Mouse (Mus musculus) neural tube, embryonic 14.5 days (tissue): ENCODE data around the gene Ccdc93. TPM values are rescaled to one million over a fixed set of nuclear protein-coding genes. Genes with fewer than 3 reads are reported as not detected.

Source experiments
- ATAC-seq: fragments of 200-750 bp; cut with Nextera tagmentation; 2 replicates; pipeline ENCODE4 v1.8.0; 2017; ENCODE audit warnings: low read depth, mild to moderate bottlenecking, moderate TSS enrichment, moderate library complexity
- H3K27ac ChIP-seq: fragments of 300-500 bp; sonication (generic); 2 replicates; pipeline ENCODE4 v1.5.1; 2014; ENCODE audit warnings: low read depth, mild to moderate bottlenecking, control low read depth, low read length, moderate library complexity, mixed read lengths
- H3K27me3 ChIP-seq: fragments of 300-500 bp; sonication (generic); 2 replicates; pipeline ENCODE4 v1.6.1; 2014; ENCODE audit warnings: low read length; ENCODE audit not compliant: control insufficient read depth, insufficient read depth
- H3K36me3 ChIP-seq: fragments of 300-500 bp; sonication (generic); 2 replicates; pipeline ENCODE4 v1.6.1; 2014; ENCODE audit warnings: low read length, mixed read lengths; ENCODE audit not compliant: control insufficient read depth, insufficient read depth
- H3K4me1 ChIP-seq: fragments of 300-500 bp; sonication (generic); 2 replicates; pipeline ENCODE4 v1.6.1; 2014; ENCODE audit warnings: low read length; ENCODE audit not compliant: control insufficient read depth, insufficient read depth
- H3K4me2 ChIP-seq: fragments of 300-500 bp; sonication (generic); 2 replicates; pipeline ENCODE4 v1.6.1; 2014; ENCODE audit warnings: mild to moderate bottlenecking, low read depth, low read length, control low read depth
- H3K4me3 ChIP-seq: fragments of 300-500 bp; sonication (generic); 2 replicates; pipeline ENCODE4 v1.5.1; 2014; ENCODE audit warnings: low read depth, low read length, control low read depth, mixed read lengths
- H3K9ac ChIP-seq: fragments of 300-500 bp; sonication (generic); replicated peaks from 2 replicates; pipeline ENCODE4 v1.6.1; 2014; ENCODE audit warnings: low read depth, mild to moderate bottlenecking, control low read depth, low read length, mixed read lengths
- H3K9me3 ChIP-seq: fragments of 300-500 bp; sonication (generic); 2 replicates; pipeline ENCODE4 v1.6.1; 2016; ENCODE audit warnings: low read length; ENCODE audit not compliant: control insufficient read depth
- WGBS: fragments of 180-500 bp; shearing (Covaris S2); extraction: QIAGEN DNeasy Blood & Tissue Kit; methylation state at CpG from one replicate; pipeline ENCODE4 v1.1.7; 2014; 5-methylcytosine and 5-hydroxymethylcytosine counted together
- polyA plus RNA-seq: library from polyadenylated mRNA; unstranded; fragments of >200 nt; fragmentation: Nextera tagmentation; extraction: Ambion mirVana; gene quantifications from 2 replicates; pipeline ENCODE4 v1.2.1, GENCODE M21; 2014

Gene Ccdc93
- polyA plus RNA-seq, 1 experiment from 2014 or later: 12.7 TPM

DNA sequence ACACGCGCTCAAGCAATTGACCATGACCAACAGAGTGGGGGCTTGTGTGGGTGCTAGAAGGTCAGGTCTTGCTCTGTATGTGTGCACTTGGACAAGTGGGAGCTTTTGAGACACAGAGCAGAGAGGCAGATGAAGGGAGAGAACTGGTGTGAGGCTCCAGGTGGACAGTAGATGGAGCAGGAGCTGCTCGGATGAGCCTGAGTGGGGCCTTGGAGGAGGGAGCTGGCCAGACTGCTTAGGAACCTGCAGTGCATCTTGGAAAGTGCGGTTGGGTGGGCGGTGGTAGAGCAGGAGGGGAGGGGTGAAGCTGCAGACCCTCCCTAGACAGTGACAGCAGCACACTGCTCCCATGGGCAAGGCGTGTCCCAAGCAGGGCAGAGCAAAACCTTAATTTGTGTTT is 29.2 kb downstream of the Ccdc93 start:
- Histone ChIP-seq H3K27me3 (no peaks in the 10 kb centered on the region), H3K4me2 (no peak overlapping the region), H3K4me1 (no peaks in the 10 kb centered on the region), H3K9ac (no peak overlapping the region), H3K4me3 (no peak overlapping the region), H3K36me3 (peaks cover 12% of the 10 kb centered on the region; the same call in 1 of the 2 replicates), H3K27ac (no peak overlapping the region), H3K9me3 (no peaks in the 10 kb centered on the region)
- peak; percentile 34; the same call in 1 of the 2 replicates for ATAC-seq
- 76% methylated on average over 6 of the region's 6 CpGs for WGBS

DNA sequence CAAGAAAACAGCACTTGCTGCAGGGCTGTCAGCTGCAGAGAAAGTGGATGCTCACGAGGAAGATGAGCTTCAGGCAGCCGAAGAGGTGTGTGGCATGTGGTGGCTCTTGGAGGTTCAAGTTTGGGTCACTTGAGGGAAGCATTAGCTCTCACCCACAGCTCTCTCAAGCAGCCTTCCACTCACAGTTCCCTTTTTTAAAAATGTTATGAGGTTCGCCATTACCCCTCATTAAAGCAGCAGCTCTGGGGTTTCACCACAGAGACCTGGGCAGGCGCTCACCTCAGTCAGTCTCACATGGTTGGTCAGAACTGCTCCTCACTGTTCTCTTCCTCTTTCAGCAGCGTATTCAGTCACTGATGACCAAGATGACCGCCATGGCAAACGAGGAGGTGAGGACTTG is 31.0 kb downstream of the Ccdc93 start:
- Histone ChIP-seq H3K4me3 (no peak overlapping the region), H3K9ac (no peak overlapping the region), H3K4me2 (no peak overlapping the region), H3K4me1 (no peaks in the 10 kb centered on the region), H3K27ac (no peak overlapping the region), H3K36me3 (peaks cover 9% of the 10 kb centered on the region; the same call in 1 of the 2 replicates), H3K9me3 (no peaks in the 10 kb centered on the region), H3K27me3 (no peaks in the 10 kb centered on the region)
- 89% methylated on average over 7 of the region's 7 CpGs for WGBS
- no peak for ATAC-seq

DNA sequence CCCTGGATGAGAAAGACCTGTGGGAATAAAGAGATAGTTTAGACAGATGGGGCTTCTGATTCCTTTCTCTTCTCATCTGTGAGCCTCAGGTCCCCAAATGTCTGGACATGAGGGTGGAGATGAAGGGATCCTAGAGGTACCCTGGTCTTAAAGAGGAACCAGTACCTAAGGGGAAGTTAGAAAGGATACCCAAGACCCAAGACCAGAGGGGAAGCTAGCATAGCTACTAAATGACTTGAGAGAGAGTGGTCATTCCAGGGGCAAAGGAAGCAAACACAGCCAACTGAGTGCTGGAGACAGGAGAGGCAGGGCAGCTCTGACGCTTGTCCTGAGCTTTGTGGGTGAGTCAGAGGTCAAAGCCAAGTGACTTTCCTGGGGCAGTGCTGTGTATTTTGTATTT is 31.8 kb downstream of the Ccdc93 start:
- no peak overlapping the region for H3K4me2 ChIP-seq
- WGBS: 82% methylated on average over 1 of the region's 1 CpGs
- no peaks in the 10 kb centered on the region for H3K4me1 ChIP-seq
- no peak for ATAC-seq
- no peak overlapping the region for H3K27ac ChIP-seq
- no peaks in the 10 kb centered on the region for H3K9me3 ChIP-seq
- H3K27me3 ChIP-seq: no peaks in the 10 kb centered on the region
- H3K4me3 ChIP-seq: no peak overlapping the region
- no peak overlapping the region for H3K9ac ChIP-seq
- peaks cover 9% of the 10 kb centered on the region; the same call in 1 of the 2 replicates for H3K36me3 ChIP-seq

DNA sequence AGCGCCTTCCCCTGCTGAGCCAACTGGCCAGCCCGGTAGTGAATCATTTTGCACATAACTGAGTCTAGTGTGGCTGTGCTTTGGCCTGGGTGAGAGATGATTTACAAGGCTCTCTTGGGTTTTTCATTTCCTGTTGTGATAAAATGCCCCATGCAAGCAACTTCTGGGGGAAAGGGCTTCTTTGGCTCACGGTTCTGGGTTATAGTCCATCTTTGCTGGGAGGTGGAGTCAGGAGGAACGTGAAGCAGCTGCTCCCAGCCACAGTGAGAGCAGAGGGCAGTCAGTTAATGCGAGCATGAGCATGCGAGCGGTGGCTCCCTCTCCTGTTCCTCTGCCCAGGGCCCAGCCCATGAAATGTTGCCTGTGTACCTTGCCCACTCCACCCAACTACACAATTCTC is 33.0 kb downstream of the Ccdc93 start:
- Histone ChIP-seq H3K9me3 (no peaks in the 10 kb centered on the region), H3K27me3 (no peaks in the 10 kb centered on the region), H3K27ac (no peak overlapping the region), H3K36me3 (peaks cover 9% of the 10 kb centered on the region; the same call in 1 of the 2 replicates), H3K4me3 (no peak overlapping the region), H3K9ac (no peak overlapping the region), H3K4me2 (no peak overlapping the region), H3K4me1 (no peaks in the 10 kb centered on the region)
- ATAC-seq: no peak; the same call in 1 of the 2 replicates
- 81% methylated on average over 7 of the region's 7 CpGs for WGBS

DNA sequence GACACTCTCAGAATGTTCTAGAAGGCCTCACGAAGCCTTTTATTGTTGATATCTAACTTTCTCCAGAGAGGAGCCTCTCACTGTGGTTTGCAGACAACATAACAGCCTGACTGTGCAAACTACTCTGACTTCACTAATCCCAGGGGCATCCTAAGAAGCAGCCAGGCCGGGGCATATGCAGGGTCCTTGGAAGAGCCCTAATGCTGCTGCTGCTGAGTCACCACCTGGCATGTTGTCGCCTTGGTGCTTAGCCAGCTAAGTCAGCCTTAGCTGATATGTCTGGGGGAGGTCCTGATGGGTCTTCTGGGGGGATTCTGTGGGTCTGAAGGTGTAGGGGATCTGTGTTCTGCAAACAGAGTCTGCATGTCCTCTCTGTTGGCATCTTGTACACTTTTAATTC is 35.4 kb downstream of the Ccdc93 start:
- H3K27me3 ChIP-seq: no peaks in the 10 kb centered on the region
- no peak overlapping the region for H3K27ac ChIP-seq
- H3K4me1 ChIP-seq: no peaks in the 10 kb centered on the region
- no peak overlapping the region for H3K4me3 ChIP-seq
- 75% methylated on average over 3 of the region's 3 CpGs for WGBS
- no peak overlapping the region for H3K4me2 ChIP-seq
- H3K9ac ChIP-seq: no peak overlapping the region
- no peak for ATAC-seq
- no peaks in the 10 kb centered on the region for H3K9me3 ChIP-seq
- H3K36me3 ChIP-seq: peaks cover 11% of the 10 kb centered on the region; the same call in 1 of the 2 replicates

DNA sequence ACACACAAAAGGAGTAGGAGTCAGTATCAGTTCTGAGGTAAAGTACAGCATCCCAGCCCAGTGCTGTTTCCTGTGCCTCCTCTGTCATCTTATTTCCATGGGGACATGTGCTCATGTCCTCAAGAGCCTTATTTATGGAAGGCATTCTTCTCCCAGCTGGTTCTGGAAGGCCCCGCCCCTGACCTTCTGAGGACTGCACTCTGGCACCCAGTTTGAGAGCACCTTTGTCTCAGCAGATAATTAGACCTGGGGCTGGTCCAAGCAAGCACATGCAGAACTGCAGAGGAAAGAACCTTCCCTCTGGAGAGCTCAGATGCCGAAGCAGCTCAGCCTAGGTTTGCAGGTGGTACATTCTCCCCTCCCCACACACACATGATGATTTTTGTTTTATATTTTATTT is 37.4 kb downstream of the Ccdc93 start:
- no peak for ATAC-seq
- no peaks in the 10 kb centered on the region for H3K4me1 ChIP-seq
- no peak overlapping the region for H3K4me2 ChIP-seq
- no peak overlapping the region for H3K9ac ChIP-seq
- H3K27ac ChIP-seq: no peak overlapping the region
- H3K4me3 ChIP-seq: no peak overlapping the region
- no peaks in the 10 kb centered on the region for H3K27me3 ChIP-seq
- 0 out of 2 replicates have a peak, but pooled peaks cover 3% of the 10 kb centered on the region for H3K36me3 ChIP-seq
- H3K9me3 ChIP-seq: no peaks in the 10 kb centered on the region
- WGBS: 85% methylated on average over 2 of the region's 2 CpGs

DNA sequence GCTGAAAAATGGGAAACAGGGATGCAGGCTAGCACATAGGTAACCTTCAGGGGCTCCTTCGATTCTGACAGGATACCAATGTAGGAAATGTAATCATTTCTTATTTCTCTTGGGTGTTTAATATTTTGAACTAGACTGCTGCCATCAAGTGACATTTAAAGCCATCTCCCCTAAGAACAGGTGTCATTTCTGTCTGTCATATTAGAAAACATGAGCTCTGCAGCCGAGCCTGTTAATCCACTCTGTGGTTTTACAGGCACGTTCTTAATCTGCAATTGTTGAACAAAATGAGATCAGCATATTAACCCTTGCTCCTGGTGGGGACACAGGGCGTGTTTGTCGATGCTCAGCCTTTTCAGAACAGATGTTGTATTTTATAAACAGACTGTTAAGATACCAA is 40.7 kb downstream of the Ccdc93 start:
- no peaks in the 10 kb centered on the region for H3K9me3 ChIP-seq
- no peaks in the 10 kb centered on the region for H3K27me3 ChIP-seq
- H3K4me2 ChIP-seq: no peak overlapping the region
- H3K4me1 ChIP-seq: no peaks in the 10 kb centered on the region
- 88% methylated on average over 5 of the region's 5 CpGs for WGBS
- no peak for ATAC-seq
- H3K36me3 ChIP-seq: 0 out of 2 replicates have a peak, but pooled peaks cover 5% of the 10 kb centered on the region
- no peak overlapping the region for H3K4me3 ChIP-seq
- H3K27ac ChIP-seq: no peak overlapping the region
- H3K9ac ChIP-seq: no peak overlapping the region

DNA sequence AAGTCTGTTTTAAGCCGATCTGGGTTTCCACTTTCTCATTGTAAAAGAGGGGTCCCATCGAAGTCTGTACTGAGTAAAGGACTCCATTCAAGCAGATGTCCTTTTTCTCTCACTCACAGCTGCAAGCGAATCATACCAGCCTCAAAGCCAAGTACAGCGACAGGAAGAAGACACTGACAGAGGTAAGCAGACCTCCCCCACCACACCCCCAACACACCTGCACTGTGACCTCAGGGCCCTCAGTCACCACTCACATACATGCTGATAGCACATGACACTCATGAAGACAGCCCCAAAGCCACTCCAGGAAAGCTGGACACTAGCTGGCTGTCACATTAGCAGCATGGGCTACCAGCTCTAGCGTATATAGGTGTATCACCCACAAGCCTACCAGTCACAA is 46.9 kb downstream of the Ccdc93 start:
- ATAC-seq: no peak
- Histone ChIP-seq H3K27ac (no peak overlapping the region), H3K4me1 (no peaks in the 10 kb centered on the region), H3K4me3 (no peak overlapping the region), H3K4me2 (no peak overlapping the region), H3K9ac (no peak overlapping the region), H3K27me3 (no peaks in the 10 kb centered on the region), H3K9me3 (no peaks in the 10 kb centered on the region), H3K36me3 (peaks cover 24% of the 10 kb centered on the region)
- 97% methylated on average over 5 of the region's 5 CpGs for WGBS

DNA sequence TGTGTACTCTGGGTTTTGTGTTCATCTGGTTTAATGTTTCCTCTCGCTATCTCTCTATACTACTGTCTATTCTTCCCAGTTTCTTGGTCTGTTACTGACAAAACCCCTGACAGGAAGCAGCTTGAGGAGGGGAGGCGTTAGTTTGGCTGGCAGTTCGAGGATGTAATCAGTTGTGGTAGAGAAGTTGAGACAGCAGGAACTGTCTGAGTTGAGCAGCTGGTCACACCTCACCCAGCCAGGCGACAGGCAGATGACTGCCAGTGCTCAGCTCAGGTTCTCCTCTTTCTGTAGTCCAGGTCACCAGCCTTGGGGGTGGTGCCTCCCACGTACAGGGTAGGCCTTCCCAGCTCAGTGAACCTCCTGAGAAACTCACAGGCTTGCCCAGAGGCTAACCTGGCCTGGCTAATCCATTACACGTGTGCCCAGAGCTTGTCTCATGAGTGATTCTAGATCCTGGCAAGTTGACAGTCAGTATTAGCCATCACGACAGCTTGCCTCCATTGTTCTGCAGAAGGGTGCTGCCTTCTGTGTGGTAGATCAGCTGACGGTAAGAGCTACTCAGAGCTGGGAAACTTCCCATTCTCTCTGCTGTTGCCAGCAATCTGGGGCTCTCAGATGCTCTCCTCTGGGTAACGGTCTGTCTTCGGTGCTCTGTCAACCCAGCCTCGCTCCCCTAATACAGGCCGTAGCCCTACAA is 47.6 kb downstream of the Ccdc93 start:
- Histone ChIP-seq H3K4me3 (no peak overlapping the region), H3K27me3 (no peaks in the 10 kb centered on the region), H3K4me1 (no peaks in the 10 kb centered on the region), H3K27ac (no peak overlapping the region), H3K4me2 (no peak overlapping the region), H3K36me3 (peaks cover 24% of the 10 kb centered on the region), H3K9me3 (no peaks in the 10 kb centered on the region), H3K9ac (no peak overlapping the region)
- no peak for ATAC-seq
- 89% methylated on average over 12 of the region's 12 CpGs for WGBS
